Comparison of ENCODE assay signal across 35 mouse cellular contexts in genomic region chr17:43684086-43684485, GRCm38 (mm10). TPM values are rescaled to one million over a fixed set of nuclear protein-coding genes. Genes with fewer than 3 reads are reported as not detected.
"Had no signal": no experiment of that assay in that cellular context is flagged by ENCODE, and none has a peak within 500 bp of the region (broad histone marks: within the 10 kb centered on the region; RNA-seq: fewer than 3 reads in every experiment).

No protein-coding gene starts in this region.

- H3K4me2 ChIP-seq: limb, embryonic 12.5 days; limb, embryonic 13.5 days; limb, embryonic 15.5 days; liver, embryonic 13.5 days; liver, embryonic 15.5 days; lung, embryonic 14.5 days; lung, embryonic 15.5 days; midbrain, embryonic 12.5 days; midbrain, embryonic 13.5 days; midbrain, embryonic 15.5 days; neural tube, embryonic 12.5 days; neural tube, embryonic 13.5 days had no signal

- H3K4me1 ChIP-seq: limb, embryonic 10.5 days; limb, embryonic 12.5 days; limb, embryonic 13.5 days; limb, embryonic 15.5 days; liver, embryonic 13.5 days; liver, embryonic 15.5 days; lung, embryonic 15.5 days; megakaryocyte, embryonic 14.5 days; midbrain, embryonic 12.5 days; midbrain, embryonic 13.5 days; midbrain, embryonic 15.5 days; neural tube, embryonic 12.5 days; neural tube, embryonic 13.5 days had no signal

- H3K27ac ChIP-seq: left cerebral cortex, adult 2 months; limb, embryonic 10.5 days; limb, embryonic 12.5 days; limb, embryonic 13.5 days; limb, embryonic 15.5 days; liver, embryonic 13.5 days; liver, embryonic 14.5 days; liver, embryonic 15.5 days; lung, embryonic 15.5 days; macrophage; midbrain, embryonic 12.5 days; midbrain, embryonic 13.5 days; midbrain, embryonic 15.5 days; neural tube, embryonic 12.5 days; neural tube, embryonic 13.5 days had no signal

- H3K36me3 ChIP-seq: liver, embryonic 13.5 days; midbrain, embryonic 15.5 days had no signal

- H3K9me3 ChIP-seq: limb, embryonic 10.5 days; limb, embryonic 12.5 days; limb, embryonic 13.5 days; limb, embryonic 15.5 days; liver, embryonic 13.5 days; liver, embryonic 15.5 days; lung, embryonic 15.5 days; megakaryocyte, embryonic 14.5 days; midbrain, embryonic 12.5 days; midbrain, embryonic 13.5 days; midbrain, embryonic 15.5 days; neural tube, embryonic 12.5 days; neural tube, embryonic 13.5 days had no signal

- H3K4me3 ChIP-seq: left cerebral cortex, adult 2 months; limb, embryonic 10.5 days; limb, embryonic 12.5 days; limb, embryonic 13.5 days; limb, embryonic 15.5 days; liver, embryonic 13.5 days; liver, embryonic 15.5 days; lung, embryonic 15.5 days; megakaryocyte, embryonic 14.5 days; midbrain, embryonic 12.5 days; midbrain, embryonic 13.5 days; midbrain, embryonic 15.5 days; myocyte; neural tube, embryonic 12.5 days; neural tube, embryonic 13.5 days had no signal

- H3K9ac ChIP-seq: limb, embryonic 12.5 days; limb, embryonic 13.5 days; limb, embryonic 15.5 days; liver, embryonic 13.5 days; liver, embryonic 14.5 days; liver, embryonic 15.5 days; lung, embryonic 14.5 days; lung, embryonic 15.5 days; midbrain, embryonic 12.5 days; midbrain, embryonic 13.5 days; midbrain, embryonic 15.5 days; neural tube, embryonic 12.5 days; neural tube, embryonic 13.5 days had no signal

- H3K27me3 ChIP-seq: limb, embryonic 12.5 days; limb, embryonic 13.5 days; limb, embryonic 15.5 days; liver, embryonic 13.5 days; liver, embryonic 15.5 days; lung, embryonic 15.5 days; megakaryocyte, embryonic 14.5 days; midbrain, embryonic 12.5 days; midbrain, embryonic 13.5 days; midbrain, embryonic 15.5 days; neural tube, embryonic 12.5 days; neural tube, embryonic 13.5 days had no signal

- DNase-seq: left cerebral cortex, postnatal 4 days; liver; liver, embryonic 13.5 days; lung, adult 18-20 months; lung, adult 2 months; lung, embryonic 14.5 days; lung, postnatal 10 days; lung, postnatal 14 days; lung, postnatal 36 days; lung, postnatal 4 days; midbrain, embryonic 14.5 days had no signal

- ATAC-seq: lung, postnatal 0 days; midbrain, embryonic 13.5 days; midbrain, embryonic 15.5 days; midbrain, embryonic 16.5 days had no signal

RNA-seq across cellular contexts. Expression of gene Cyp39a1, which starts 16.9 kb away (rescaled TPM):
- total RNA-seq: megakaryocyte-erythroid progenitor cell, adult 5-6 weeks had no signal

RNA-seq across cellular contexts. Expression of gene Tdrd6, which starts 54.0 kb away (rescaled TPM):
- total RNA-seq: megakaryocyte progenitor cell, adult 5-6 weeks; megakaryocyte, adult 5-6 weeks; megakaryocyte-erythroid progenitor cell, adult 5-6 weeks; monocyte, adult 5-6 weeks had no signal
- polyA plus RNA-seq: limb, embryonic 10.5 days; liver, embryonic 15.5 days; liver, embryonic 16.5 days; lung, embryonic 14.5 days; lung, embryonic 15.5 days; lung, embryonic 16.5 days; macrophage; midbrain, embryonic 12.5 days had no signal
